Mouse (Mus musculus): ENCODE data around the gene Micall2.

Micall2 gene

GRCm38 (mm10) chr5:139682631-139682977, 53.5 kb downstream of the Micall2 start:
- no peak for DNase-seq (ENCODE audit: low read depth in 1 of 2, low spot score in 2 of 2)

- no peak for DNase-seq (ENCODE audit: low read depth in 1 of 2, low spot score in 2 of 2)
These were observed 54.1 kb downstream of the Micall2 start for GRCm38 (mm10) chr5:139681832-139682630.

- DNase-seq (ENCODE audit: low read depth in 1 of 2, low spot score in 2 of 2): no peak
These were observed 60.5 kb downstream of the Micall2 start for GRCm38 (mm10) chr5:139675707-139675967.

DNA sequence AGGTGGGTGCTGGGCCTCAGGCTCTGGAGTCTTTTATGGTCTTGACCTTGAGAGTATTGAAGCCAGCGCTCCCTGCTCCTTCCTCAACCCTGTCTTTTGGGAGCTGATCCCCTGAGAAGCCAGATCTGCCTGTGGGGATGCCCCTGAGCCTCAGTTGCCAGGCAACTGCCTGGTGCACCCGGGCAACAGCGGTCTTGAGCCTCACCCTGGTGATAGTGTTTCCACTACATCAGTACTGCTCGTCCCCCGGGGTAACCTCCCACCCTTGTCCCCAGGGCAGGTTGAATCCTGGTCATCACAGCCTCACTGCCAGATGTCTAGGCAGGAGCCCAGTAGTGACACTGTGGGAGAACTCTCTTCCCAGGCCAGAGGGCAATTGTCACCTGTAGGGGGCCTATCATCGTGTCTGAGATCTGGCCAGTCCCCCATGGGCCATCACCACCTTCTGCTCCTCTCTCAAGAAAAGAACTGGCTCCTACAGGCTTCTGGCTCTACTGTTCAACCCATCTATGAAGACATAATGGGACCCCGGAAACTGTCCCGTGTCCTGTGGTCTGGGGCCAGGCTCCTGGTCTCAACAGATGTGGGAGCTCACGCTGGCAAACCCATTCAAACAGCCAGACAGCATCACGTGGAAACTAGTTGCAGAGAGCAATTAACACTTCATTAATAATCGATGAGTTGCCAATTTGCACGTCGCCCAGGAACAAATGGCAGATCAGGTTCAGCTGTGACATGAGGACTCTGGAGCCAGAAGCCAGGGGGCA, 61.0 kb downstream of the Micall2 start:
- DNase-seq (ENCODE audit: low read depth in 1 of 2, low spot score in 2 of 2): no peak

DNA sequence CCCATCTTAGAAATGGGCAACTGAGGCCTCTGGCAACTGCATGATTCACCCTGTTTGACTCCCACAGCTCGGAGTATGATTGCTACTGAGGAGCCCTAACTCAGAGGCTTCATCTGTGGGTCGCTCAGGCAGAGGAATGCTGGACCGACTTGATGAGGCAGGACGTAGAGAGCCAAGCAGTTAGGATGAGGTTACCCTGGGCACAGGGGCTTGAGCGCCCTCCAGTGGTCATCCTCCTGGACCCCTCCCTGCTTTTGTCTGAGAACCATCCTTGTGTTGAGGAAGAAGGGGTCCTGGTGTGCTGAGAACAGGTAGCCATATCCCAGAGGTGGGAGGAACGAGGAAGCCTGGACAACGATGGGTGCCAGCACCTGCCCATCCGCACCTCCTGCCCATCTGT, 66.8 kb downstream of the Micall2 start:
- no peak for DNase-seq (ENCODE audit: low read depth in 1 of 2, low spot score in 2 of 2)

- DNase-seq (ENCODE audit: low read depth in 1 of 2, low spot score in 2 of 2): peak in 1 of 2 experiments; percentile 11
These were observed 67.6 kb downstream of the Micall2 start for GRCm38 (mm10) chr5:139668494-139668893.

DNA sequence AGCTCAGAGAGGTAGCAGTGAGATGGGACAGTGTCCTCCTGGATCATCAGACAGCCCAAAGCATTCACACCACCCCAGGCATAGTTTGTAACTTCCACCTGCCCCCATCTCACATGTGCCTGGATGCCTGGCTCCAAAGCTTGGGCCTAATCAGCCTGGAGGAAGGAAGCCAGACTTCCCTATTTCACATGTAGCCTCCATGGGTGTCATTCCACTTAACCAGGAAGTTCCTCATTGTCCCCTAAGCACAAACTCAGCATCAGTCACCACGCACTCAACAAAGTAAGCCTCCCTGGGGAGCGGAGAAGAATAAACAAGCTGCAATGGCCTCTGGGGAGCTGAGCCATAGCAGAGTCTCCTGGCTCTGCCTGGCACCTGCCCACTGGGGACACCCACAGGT, 69.6 kb downstream of the Micall2 start:
- DNase-seq (ENCODE audit: low read depth in 1 of 2, low spot score in 2 of 2): no peak

- no peak for DNase-seq (ENCODE audit: low read depth in 1 of 2, low spot score in 2 of 2)
These were observed 70.8 kb downstream of the Micall2 start for GRCm38 (mm10) chr5:139665375-139665774.

DNA sequence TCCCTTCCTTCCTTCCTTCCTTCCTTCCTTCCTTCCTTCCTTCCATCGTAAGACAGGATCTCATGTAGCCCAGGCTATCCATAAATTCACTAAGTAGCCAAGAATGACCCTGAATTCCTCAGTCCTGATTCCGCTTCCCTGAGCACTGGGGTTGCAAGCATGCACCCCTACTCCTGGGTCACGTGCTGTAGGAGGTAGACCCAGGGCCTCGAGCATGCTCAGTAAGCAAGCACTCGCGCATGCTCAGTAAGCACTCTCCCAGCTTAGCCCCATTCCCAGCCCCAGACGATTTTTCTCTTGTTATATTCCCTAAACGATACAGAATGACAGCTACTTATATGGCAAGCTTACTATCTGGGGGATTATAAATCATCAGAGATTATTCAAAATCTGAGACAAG, 74.4 kb downstream of the Micall2 start:
- DNase-seq (ENCODE audit: low read depth in 1 of 2, low spot score in 2 of 2): no peak

GRCm38 (mm10) chr5:139659307-139659706, 76.8 kb downstream of the Micall2 start:
- no peak for DNase-seq (ENCODE audit: low read depth in 1 of 2, low spot score in 2 of 2)

GRCm38 (mm10) chr5:139658865-139659264, 77.3 kb downstream of the Micall2 start:
- DNase-seq (ENCODE audit: low read depth in 1 of 2, low spot score in 2 of 2): no peak

DNA sequence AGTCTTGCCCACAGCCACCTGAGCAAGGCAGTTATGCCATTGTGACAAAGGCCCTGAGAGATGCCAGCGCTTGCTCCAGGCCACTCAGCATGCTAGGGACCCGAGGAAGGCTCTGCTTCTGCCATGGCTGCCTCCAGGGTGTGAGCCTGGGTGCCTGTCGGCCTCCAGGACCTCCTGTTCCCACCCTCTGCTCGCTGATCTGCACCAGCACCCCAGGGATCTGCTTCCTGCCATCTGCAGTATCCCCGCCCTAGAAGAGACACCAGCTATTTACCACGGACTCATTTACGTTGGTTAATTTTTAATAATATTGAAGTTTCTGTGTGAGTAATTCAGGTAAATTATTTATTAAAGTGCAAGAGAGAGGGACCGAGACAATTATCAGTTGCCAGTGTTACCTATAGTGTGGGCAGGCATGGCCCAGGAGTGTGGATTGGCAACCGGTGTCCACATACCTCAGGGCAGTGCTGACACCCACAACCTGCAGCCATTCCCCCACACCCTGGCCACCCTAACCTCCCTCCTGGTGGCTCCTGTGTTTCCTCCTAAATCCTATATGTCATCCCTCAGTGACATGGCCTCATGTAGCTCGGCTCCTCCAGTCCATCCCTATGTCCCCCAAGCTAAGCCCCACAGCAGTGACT, 78.1 kb downstream of the Micall2 start:
- no peak for DNase-seq (ENCODE audit: low read depth in 1 of 2, low spot score in 2 of 2)
